Mouse (Mus musculus): ENCODE results near the gene Tgfbr1.
"Not testable (repeated sequence)": the region's sequence is repeated elsewhere in the genome, so short reads cannot be mapped to it uniquely, and the experiment has no call there.

Gene Tgfbr1

DNA sequence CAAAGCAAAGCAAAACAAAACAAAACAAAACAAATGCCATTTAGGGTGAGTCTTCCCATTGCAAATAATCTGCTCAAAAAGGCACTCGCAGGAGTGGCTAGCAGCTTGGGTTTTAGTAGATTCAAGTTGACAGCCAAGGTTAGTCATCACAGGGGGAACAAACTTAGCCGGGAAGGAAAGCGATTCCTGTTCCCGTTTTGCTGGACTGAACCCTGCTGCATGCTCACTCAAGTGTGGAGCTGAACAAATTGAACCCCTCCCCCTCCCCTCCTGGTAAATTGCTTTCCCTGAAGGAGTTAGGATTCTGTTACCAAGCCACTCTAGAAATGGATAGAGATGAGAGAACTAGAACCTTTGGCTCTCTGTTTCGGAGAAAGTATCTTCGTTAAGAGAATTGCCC, 3.3 kb upstream of the Tgfbr1 start:
- no peak for DNase-seq

DNA sequence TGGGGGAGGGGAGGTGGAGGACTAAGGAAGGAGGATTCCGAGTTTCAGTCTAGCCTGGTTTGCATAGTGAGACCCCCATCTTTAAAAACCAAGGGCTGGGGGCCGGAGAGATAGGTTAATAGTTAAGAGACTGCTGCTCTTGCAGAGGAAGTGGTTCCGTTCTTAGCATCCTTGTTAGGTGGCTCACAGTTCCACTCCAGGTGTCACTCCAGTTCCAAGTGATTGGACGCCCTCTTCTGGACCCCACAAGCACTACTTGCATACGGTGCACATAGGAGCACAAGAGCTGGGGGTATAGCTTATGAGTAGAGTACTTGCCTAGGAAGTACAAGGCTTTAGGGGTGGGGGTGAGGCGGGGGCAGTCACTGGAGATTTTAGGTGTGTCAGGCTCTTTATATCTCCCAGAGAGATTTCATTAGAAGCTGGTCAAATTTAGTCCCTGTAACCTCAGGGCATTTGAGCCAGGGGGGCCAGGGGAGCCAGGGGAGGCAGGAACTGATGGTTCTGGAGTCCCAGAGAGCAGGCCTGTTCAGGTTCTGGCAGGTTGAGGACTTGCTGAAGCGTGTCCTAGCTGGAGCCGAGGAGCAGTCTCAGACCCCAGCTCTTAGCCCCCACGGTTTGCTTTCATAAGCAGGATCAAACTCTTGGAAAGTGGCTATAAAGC, 1.5 kb upstream of the Tgfbr1 start:
- peak; percentile 56 for DNase-seq

DNA sequence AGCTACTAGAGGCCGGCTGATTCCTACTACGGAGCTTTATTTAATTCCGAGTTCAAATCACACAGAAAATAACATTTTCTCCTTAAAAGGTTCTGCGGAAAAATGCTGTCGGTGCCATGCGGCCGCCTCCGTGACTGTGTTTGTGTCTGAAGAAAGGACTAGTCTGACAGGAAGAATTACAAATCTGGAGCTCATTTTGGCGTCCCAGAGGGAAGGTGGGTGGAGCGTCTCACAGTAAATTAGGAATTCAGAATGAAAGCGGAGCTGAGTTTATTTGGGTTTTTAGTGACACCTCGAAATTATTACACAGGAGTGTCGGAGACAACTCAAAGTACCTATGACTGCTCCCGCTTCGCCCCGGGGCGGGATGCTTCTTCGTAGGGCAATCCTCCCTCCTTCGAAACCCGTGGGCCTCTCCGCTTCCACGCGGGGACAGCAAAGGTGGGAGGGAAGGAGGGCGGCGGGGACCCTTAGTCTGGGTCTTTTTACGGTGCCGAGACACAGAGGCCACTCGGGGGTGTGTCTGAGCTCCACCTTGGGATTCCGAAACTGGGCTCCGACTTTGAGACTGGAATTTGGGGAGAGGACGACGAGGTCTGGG, 861 bp upstream of the Tgfbr1 start:
- DNase-seq: peak; percentile 80

DNA sequence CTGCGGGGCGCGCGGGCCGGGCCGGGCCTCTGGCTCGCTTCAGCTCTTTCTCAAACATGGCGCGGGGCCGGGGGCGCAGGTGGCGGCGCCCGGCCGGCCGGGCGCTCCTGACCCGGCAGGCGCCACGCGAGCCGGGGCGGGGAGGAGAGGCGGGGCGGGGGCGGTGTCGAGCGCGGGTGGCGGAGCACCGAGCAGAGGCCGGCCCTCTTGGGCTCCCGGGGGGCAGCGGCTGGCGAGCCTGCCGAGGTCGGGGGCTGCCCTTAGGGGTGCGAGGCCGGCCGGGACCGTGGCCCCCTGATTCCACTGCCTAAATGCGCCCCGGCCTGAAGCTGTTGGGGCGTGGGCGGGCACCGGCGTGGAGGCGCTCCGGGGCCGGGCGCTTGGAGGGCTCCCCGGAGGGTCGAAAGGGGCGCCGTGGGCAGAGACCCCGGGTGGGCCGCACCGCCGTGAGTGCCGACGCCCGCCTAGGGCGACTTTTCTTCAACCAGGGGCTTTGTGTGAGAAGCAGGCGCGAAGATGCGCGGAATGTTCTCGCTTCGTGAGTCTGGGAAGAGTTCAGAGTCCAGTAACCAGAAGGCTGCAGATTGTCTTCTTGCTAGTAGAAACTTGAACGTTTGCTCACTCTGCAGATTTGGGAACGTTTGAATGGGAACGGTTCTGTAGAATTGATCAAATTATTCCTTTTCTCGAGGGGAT, 542 bp downstream of the Tgfbr1 start:
- DNase-seq: peak; percentile 32

DNA sequence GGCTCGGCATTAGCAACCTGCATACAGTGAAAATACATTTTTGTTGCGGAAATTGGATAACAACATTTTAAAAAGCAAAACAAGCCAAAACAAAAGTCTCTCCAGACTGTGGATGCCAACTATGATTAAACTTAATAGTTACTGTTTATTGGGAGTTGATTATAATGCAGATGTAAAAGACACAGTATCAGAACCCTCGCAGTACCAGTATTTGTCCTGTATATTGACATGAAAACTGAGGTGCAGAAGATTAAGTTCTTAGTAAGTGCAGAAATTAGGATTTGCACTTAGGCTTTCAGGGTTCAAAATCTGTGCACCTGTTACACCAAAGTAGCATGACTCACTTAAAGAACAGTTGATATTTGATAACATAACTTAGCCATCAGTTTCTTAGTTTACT, 1.3 kb downstream of the Tgfbr1 start:
- no peak for DNase-seq

DNA sequence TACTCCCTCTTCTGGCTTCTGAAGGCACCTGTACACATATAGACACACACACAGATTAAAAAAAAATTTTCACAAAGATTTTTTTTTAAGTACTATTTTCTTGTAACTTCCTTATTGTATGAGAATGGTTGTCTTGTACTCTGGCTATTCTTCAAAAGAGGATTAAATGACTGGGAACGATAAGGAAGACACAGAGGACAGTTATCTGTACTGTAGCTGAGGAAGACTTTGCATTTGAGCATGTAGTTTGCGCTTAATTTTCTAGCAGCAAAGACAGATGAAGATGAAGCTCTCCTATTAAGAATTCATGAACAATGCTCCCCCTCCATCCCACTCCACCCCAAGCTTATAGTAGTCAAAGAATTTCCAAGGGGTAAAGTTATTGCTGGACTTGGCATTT, 9.6 kb downstream of the Tgfbr1 start:
- DNase-seq: no peak

DNA sequence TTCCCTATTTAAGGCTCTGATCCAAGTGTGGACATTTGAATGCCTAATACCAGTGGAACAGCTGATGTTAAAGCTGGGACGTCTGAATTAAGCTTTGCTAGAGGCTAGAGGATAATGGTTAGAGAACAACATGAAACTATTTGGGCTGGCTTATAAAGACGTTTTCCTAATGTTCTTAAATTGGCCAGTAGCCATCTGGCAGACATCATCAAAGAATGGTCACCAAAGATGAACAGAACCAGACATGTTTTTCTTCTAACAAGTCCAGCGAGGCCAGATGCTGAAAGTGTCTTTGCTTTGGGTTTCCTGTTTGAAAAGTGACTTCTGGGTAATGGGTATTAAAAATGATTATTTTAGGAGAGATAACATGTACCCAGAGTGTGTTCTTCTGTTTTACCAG, 10.1 kb downstream of the Tgfbr1 start:
- DNase-seq: no peak

DNA sequence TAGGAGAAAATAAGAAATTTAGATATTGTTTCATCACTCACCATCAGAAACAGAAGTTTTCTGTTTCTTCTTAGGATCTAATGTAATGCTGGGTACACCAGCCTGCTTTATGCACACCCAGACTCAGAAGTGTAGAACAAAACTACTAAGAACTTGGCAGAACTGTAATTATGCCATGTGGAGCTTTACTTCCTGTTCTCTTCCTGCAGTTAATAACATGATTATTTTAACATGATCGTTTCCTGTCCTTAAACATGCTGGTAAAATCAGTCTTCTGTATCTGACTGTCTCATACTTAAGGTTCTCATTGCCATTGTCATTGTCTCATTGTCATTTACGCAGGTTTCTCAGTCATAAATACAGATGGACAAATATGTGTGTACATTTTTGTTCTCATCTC, 15.7 kb downstream of the Tgfbr1 start:
- DNase-seq: no peak

DNA sequence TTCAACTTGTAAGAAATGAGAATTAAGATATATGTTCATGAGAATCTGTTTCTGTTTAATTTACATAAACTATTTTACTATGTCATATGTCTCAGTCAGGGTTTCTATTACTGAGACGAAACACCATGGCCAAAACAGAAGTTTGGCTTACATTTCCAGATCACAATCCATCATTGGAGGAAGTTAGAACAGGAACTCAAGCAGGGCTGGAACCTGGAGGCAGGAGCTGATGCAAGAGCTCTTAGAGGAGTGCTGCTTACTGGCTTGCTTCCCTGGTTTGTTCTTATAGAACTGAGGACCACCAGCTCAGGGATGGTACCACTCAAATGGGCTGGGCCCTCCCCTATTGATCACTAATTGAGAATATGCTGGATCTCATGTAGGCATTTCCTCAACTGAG, 25.7 kb downstream of the Tgfbr1 start:
- DNase-seq: no peak

DNA sequence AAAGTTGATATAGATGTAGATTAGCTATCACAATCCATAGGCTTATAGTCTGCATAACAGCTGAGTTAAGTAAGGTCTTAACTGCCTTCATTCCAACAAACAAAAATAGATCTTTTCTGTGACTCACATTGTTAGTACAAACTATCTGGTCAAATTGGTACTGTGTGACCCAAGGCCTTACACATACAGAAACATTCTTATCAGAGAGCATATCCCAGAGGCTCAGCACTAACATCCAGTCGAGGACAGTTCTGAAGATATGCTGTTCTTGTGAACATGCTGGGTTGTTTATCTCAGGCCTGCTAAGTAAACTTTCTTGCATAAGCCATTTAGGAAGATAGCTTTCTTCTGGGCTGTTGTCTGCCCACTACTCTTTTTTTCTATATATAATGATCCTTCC, 29.4 kb downstream of the Tgfbr1 start:
- DNase-seq: no peak

DNA sequence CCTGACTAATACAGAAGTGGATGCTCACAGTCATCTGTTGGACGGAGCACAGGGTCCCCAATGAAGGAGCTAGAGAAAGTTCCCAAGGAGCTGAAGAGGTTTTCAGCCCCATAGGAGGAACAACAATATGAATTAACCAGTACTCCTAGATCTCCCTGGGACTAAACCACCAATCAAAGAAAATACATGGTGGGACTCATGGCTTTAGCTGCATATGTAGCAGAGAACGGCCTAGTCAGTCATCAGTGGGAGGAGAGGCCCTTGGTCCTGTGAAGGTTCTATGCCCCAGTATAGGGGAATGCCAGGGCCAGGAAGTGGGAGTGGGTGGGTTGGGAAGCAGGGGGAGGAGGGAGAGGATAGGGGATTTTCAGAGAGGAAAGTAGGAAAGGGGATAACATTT, 38.9 kb downstream of the Tgfbr1 start:
- DNase-seq: not testable (repeated sequence)

DNA sequence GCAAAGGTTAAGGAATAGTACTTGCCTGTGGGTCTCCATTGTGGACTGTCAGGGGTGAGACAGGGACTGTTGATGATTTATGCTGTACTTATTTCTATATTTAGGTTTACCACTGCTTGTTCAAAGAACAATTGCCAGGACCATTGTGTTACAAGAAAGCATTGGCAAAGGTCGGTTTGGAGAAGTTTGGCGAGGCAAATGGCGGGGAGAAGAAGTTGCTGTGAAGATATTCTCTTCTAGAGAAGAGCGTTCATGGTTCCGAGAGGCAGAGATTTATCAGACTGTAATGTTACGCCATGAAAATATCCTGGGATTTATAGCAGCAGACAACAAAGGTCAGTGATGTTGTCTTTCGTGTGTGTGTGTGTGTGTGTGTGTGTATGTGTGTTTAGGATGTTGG, 43.2 kb downstream of the Tgfbr1 start:
- no peak for DNase-seq

DNA sequence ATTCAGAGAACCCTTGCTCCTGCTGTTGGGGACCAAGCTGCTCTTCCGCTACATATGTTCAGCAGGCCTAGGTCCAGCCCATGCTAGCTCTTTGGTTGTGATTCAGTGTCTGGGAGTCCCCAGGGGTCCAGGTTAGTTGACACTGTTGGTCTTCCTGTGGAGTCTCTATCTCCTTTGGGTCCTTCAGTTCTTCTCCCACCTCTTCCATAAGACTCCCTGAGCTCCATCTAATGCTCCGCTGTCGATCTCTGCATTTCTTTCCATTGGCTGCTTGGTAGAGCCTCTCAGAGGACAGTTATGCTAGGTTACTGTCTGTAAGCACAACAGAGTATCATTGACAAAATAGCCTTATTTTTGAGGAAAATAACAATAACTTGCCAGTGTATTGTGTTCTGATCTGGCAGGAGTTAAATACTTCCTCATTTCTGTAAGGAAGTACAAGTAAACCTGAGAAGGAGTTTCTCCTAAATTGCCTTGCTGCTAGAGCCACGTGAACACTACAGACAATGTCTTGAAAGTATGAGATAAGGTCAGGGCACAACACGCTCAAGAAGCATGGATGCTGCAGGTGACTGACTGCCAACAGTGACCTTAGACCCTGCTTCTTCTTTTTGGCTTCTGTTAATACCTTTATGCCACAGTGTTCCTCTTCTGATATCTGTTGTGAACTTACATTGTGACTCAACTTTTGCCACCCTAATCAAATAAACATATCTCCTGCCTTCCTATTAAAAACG, 45.1 kb downstream of the Tgfbr1 start:
- no peak for DNase-seq

DNA sequence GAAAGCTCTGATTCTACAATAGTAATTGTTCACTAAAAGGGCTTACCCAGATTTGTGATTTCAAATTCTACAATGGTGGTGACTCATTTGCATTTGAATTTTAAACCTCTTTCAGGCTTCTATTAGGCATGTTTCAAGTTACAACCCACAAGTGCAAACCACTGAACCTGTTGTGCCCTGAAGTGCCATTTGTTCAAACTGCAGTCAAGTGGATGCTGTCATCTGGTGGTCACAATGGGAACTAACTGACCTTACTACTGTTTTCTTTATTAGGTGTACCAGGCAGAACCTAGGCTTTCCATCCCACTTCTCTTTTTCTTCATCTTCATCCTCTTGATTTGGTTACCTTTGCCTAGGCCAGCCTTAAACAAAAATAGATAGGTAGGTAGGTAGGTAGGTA, 46.8 kb downstream of the Tgfbr1 start:
- DNase-seq: no peak

DNA sequence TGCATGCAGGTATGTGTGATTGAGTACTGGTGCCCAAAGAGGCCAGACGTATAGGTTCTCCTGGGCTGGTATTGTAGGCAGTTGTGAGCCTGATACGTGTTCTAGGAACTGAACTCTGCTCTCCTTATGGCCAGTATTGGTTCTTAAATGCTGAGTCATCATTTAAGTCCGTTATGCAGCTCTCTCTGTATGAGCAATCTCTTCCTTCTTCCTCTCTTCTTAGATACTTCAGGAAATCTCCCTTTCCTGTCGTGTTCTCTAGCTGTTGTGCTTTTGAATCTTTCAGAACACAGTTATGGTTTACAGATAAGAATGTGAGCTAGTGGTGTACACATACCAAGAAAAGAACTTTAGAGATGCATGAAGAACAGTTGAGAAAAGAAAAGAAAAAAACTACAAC, 47.3 kb downstream of the Tgfbr1 start:
- no peak for DNase-seq

DNA sequence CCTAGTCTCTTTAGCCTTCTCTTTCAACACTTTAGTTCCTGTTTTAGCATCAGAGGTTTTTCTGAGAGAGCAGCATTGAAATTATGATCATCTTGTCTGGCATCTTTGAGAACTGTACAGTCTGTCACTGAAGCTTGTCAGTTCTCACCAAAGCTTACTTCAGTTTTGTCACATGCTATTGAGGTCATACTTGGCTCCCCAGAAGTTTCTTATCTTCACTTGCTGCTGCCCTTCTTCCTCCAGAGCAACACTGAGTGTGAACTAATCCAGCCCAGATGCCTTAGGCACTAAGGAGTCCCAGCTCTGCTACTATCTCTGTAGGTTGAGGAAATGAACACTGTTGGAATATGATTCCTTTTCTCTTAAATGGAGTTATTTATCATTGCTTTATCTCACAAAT, 49.2 kb downstream of the Tgfbr1 start:
- no peak for DNase-seq

DNA sequence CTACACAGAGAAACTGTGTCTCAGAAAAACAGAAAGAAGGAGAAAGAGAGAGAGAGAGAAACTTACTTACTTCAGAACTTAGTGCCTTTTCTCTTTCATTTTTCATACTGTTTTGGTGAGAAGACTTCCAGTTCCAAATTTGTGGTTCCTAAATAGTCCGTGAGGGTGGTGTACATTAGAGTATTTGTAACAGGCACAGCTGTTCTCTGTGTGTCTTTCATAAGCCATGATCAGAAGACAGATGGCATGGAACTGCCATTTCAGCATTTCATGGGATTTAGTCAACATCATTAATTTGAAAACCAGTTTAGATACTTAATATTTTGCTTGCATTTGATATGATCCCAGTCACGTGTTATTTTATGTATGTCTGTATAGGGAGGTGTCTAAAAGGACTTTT, 51.5 kb downstream of the Tgfbr1 start:
- peak; percentile 54 for DNase-seq

DNA sequence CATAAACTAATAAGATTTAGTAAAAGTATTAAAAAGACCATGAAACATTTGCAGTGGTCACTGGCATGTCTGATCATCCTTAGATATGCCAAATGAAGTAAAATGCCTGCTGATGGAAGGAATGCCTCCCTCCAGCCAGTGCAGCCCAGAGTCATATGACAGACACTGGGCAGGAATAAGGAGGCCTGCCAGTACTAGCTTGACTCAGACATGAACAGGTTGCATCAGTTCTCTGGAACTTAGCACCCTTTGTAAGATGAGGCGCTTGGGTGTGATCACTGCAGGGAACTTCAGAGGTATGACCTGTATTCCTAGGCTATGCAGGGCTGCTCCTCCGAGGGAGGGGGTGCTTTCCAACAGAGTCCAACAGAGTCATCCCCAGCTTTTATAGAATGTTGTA, 54.1 kb downstream of the Tgfbr1 start:
- DNase-seq: no peak

DNA sequence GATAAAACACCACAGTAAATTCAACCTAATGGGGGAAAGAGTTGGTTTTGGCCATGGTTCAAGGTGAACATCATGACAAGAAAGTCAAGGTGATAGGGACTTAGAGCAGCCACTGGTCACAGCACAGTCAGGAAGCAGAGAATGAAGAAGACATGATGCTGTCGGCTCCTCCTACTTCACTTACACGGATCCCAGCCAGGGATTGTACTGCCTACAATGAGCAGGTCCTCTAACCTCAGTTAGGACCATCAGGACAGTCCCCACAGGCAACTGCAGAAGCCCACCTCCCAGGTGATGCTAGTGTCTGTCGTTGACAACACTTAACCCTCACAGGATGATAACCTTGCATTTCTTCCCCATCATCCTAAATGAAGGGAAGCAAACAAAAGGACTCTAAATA, 64.8 kb downstream of the Tgfbr1 start:
- DNase-seq: no peak

DNA sequence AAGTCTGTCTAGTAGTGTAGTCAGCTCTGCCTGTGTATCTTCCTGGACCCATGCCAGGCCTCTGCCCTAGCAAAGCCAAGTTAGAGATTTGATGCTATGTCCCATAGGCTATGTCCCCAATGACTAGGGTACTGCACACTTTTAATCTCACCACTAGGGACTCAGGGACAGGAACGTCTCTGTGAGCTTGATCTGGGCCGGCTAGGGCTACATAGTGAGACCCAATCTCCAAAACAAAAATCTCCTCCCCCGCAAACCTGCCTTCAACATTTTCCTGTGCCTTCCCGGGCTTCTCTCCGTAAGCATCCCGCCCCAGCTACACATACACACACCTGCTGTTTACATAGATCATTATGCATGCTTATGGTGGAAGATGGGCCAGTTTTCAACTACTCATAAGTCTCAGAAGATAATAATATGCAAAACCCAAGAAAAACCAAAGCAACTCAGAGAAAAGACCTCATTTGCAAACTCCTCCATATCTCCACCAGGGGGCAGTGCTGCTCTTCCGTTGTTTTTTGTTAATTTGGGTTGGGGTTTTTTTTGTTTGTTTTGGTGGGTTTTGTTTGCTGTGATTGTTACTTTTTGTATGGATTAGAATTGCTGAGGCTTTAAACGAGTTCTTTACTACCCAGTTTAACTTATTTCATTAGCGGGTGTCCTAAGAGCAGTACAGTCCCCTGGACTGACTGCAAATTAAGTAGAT, 66.4 kb downstream of the Tgfbr1 start:
- DNase-seq: peak; percentile 25

DNA sequence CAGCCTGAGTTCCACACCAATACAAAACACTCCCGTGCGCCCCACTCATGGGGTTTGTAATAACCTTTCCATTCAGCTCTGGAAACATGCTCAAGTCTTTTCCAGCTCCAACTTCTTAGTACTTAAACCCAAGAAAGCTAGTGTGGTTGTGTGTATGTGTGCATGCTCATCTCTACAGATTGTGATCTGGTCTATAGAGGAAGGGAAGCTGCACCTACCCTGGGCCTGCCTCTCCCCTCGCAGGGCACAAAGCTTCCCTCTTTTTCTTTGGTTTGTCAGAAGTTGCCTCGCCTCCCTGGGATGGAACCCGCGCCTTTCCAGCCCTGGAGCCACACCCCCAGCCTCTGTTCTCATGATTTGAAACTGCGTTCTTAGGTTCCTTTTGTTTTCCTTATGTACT, 67.2 kb downstream of the Tgfbr1 start:
- DNase-seq: no peak

DNA sequence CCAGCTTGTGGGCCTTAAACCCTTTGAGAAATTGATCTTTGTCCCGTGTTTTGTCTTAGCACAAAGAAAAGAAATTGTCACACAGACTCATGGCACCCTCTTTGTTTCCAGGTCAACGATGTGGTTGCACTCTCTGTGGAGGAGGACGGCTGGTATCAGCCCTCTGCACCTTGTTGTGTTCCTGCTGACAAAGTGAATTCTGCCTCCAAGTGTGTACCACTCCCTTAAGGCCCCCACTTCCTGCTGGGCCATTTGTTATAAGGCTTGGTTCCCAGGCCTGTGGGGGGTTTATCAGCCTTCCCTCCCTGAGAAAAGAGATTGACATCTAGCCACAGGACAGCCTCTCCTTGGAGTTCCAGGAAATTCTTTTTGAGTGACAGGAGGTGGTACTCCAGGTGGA, 69.2 kb downstream of the Tgfbr1 start:
- DNase-seq: no peak

DNA sequence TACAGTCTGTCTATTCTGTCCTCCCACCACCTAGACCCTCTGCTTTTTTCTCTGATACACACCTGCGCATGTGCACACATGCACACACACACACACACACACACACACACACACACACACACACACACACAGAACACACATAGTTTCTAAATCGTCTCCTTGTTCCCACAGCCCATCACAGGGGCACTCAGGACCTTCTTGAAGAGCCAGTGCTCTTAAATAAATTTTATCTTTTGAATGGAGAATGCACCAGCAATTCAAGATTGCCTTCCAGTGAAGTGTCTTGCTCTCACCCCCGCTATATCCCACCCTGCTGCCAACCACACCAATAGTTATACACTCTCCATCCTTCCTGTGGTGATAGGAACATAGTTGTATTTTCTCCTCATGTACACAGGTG, 69.9 kb downstream of the Tgfbr1 start:
- no peak for DNase-seq
